Mouse (Mus musculus) MEL (cell line): Measurements from ENCODE around the gene Uckl1. TPM values are rescaled to one million over a fixed set of nuclear protein-coding genes. Genes with fewer than 3 reads are reported as not detected.

Experiments
- DNase-seq: peaks from one replicate; pipeline ENCODE4 v3.0.0; 2011; ENCODE audit warnings: low read depth, low spot score
- H3K27ac ChIP-seq: 2 replicates; pipeline ENCODE4 v1.5.1; 2012; ENCODE audit warnings: low read depth, mild to moderate bottlenecking, control low read depth, low read length, moderate library complexity; ENCODE audit not compliant: control insufficient read depth
- H3K27me3 ChIP-seq, 2 experiments: fragments of 150-350 bp in 1 of 2; sonication (generic) in 1 of 2; 2 replicates each; pipeline ENCODE4 v1.6.1; 2012; ENCODE audit warnings: low read length in 2 of 2, mild to moderate bottlenecking in 2 of 2, improper control_type of control experiment in 1 of 2, moderate library complexity in 1 of 2; ENCODE audit not compliant: insufficient read depth in 2 of 2, control insufficient read depth in 1 of 2
- H3K36me3 ChIP-seq, 2 experiments: 2 replicates each; pipeline ENCODE4 v1.6.1; 2012 to 2014; ENCODE audit warnings: low read length in 2 of 2, improper control_type of control experiment in 1 of 2, inconsistent platforms in 1 of 2, mild to moderate bottlenecking in 1 of 2; ENCODE audit not compliant: insufficient read depth in 2 of 2, control insufficient read depth in 1 of 2
- H3K4me1 ChIP-seq, 2 experiments: fragments of 150-350 bp in 1 of 2; sonication (generic) in 1 of 2; 2 replicates each; pipeline ENCODE4 v1.6.1; 2012; ENCODE audit warnings: low read length in 2 of 2, improper control_type of control experiment in 1 of 2, mild to moderate bottlenecking in 1 of 2; ENCODE audit not compliant: insufficient read depth in 2 of 2, control insufficient read depth in 1 of 2
- H3K4me3 ChIP-seq, 2 experiments: fragments of 150-350 bp in 1 of 2; sonication (generic) in 1 of 2; 2 replicates each; pipeline ENCODE4 v1.5.1; 2012; ENCODE audit warnings: low read depth in 2 of 2, low read length in 2 of 2, mild to moderate bottlenecking in 2 of 2, moderate library complexity in 2 of 2, control low read depth in 1 of 2, improper control_type of control experiment in 1 of 2; ENCODE audit not compliant: control insufficient read depth in 1 of 2, insufficient read depth in 1 of 2
- H3K79me2 ChIP-seq: 2 replicates; pipeline ENCODE4 v1.6.1; 2012; ENCODE audit warnings: mild to moderate bottlenecking, low read length, moderate library complexity; ENCODE audit not compliant: control insufficient read depth, poor library complexity, insufficient read depth
- H3K9ac ChIP-seq: 2 replicates; pipeline ENCODE4 v1.6.1; 2012; ENCODE audit warnings: low read depth, mild to moderate bottlenecking, control low read depth, low read length, moderate library complexity; ENCODE audit not compliant: control insufficient read depth, poor library complexity, severe bottlenecking
- H3K9me3 ChIP-seq: fragments of 150-350 bp; sonication (generic); replicated peaks from 2 replicates; pipeline ENCODE4 v1.6.1; 2012; ENCODE audit warnings: mild to moderate bottlenecking, low read length, improper control_type of control experiment, moderate library complexity; ENCODE audit not compliant: insufficient read depth
- BHLHE40 ChIP-seq: IDR thresholded peaks from 2 replicates; pipeline ENCODE4 v1.6.1; 2012; ENCODE audit warnings: low read depth, mild to moderate bottlenecking, inconsistent platforms, low read length, improper control_type of control experiment, borderline replicate concordance
- CHD1 ChIP-seq: IDR thresholded peaks from 2 replicates; pipeline ENCODE4 v1.6.1; 2012; ENCODE audit warnings: low read depth, mild to moderate bottlenecking, inconsistent platforms, low read length, improper control_type of control experiment
- CTCF ChIP-seq, 3 experiments: IDR thresholded peaks in 2 of 3; conservative IDR thresholded peaks in 1 of 3; 2 replicates each; pipeline ENCODE4 v1.5.1; 2011 to 2012; ENCODE audit warnings: low read length in 3 of 3, low read depth in 2 of 3, mild to moderate bottlenecking in 2 of 3, improper control_type of control experiment in 1 of 3, inconsistent platforms in 1 of 3, mixed read lengths in 1 of 3, moderate library complexity in 1 of 3; ENCODE audit not compliant: control insufficient read depth in 1 of 3, insufficient read depth in 1 of 3, poor library complexity in 1 of 3, severe bottlenecking in 1 of 3
- E2F4 ChIP-seq: IDR thresholded peaks from 2 replicates; pipeline ENCODE4 v1.6.1; 2011; ENCODE audit warnings: low read depth, low read length, improper control_type of control experiment, borderline replicate concordance
- ELF1 ChIP-seq: IDR thresholded peaks from 2 replicates; pipeline ENCODE4 v1.6.1; 2014; ENCODE audit warnings: low read depth, mild to moderate bottlenecking, inconsistent platforms, low read length, improper control_type of control experiment, moderate library complexity
- EP300 ChIP-seq, 2 experiments: IDR thresholded peaks; 2 replicates each; pipeline ENCODE4 v1.6.1; 2011; ENCODE audit warnings: improper control_type of control experiment in 2 of 2, low read length in 2 of 2, low read depth in 1 of 2, mild to moderate bottlenecking in 1 of 2
- GATA1 ChIP-seq: IDR thresholded peaks from 2 replicates; pipeline ENCODE4 v1.6.1; 2011; ENCODE audit warnings: low read depth, low read length, improper control_type of control experiment
- HCFC1 ChIP-seq: IDR thresholded peaks from 2 replicates; pipeline ENCODE4 v1.6.1; 2012; ENCODE audit warnings: low read depth, mild to moderate bottlenecking, inconsistent platforms, low read length, improper control_type of control experiment, moderate library complexity
- KAT2A ChIP-seq: conservative IDR thresholded peaks from 2 replicates; pipeline ENCODE4 v1.6.1; 2012; ENCODE audit warnings: low read depth, low read length, improper control_type of control experiment, inconsistent platforms
- MAFK ChIP-seq: IDR thresholded peaks from 2 replicates; pipeline ENCODE4 v1.6.1; 2011; ENCODE audit warnings: low read depth, mild to moderate bottlenecking, low read length, improper control_type of control experiment, borderline replicate concordance
- MAZ ChIP-seq: IDR thresholded peaks from 2 replicates; pipeline ENCODE4 v1.6.1; 2012; ENCODE audit warnings: low read depth, mild to moderate bottlenecking, inconsistent platforms, low read length, improper control_type of control experiment
- MYB ChIP-seq: IDR thresholded peaks from 2 replicates; pipeline ENCODE4 v1.6.1; 2011; ENCODE audit warnings: mild to moderate bottlenecking, low read depth, low read length, improper control_type of control experiment
- NRF1 ChIP-seq: IDR thresholded peaks from 2 replicates; pipeline ENCODE4 v1.6.1; 2014; ENCODE audit warnings: low read depth, mild to moderate bottlenecking, inconsistent platforms, low read length, improper control_type of control experiment, moderate library complexity; ENCODE audit not compliant: poor library complexity, insufficient read depth, severe bottlenecking
- POLR2A ChIP-seq, 2 experiments: IDR thresholded peaks; 2 replicates each; pipeline ENCODE4 v1.6.1; 2011 to 2012; ENCODE audit warnings: low read length in 2 of 2, mild to moderate bottlenecking in 2 of 2, control low read depth in 1 of 2, improper control_type of control experiment in 1 of 2, low read depth in 1 of 2, moderate library complexity in 1 of 2; ENCODE audit not compliant: control insufficient read depth in 1 of 2, insufficient read depth in 1 of 2, poor library complexity in 1 of 2
- POLR2AphosphoS5 ChIP-seq: IDR thresholded peaks from 2 replicates; pipeline ENCODE4 v1.6.1; 2012; ENCODE audit warnings: low read depth, borderline replicate concordance, mild to moderate bottlenecking, inconsistent platforms, low read length, moderate library complexity, mixed read lengths
- RAD21 ChIP-seq: IDR thresholded peaks from 2 replicates; pipeline ENCODE4 v1.6.1; 2011; ENCODE audit warnings: mild to moderate bottlenecking, low read depth, low read length, improper control_type of control experiment
- RCOR1 ChIP-seq: IDR thresholded peaks from 2 replicates; pipeline ENCODE4 v1.6.1; 2012; ENCODE audit warnings: low read depth, mild to moderate bottlenecking, inconsistent platforms, low read length, improper control_type of control experiment
- UBTF ChIP-seq: IDR thresholded peaks from 2 replicates; pipeline ENCODE4 v1.6.1; 2012; ENCODE audit warnings: low read depth, mild to moderate bottlenecking, inconsistent platforms, low read length, improper control_type of control experiment, moderate library complexity, borderline replicate concordance; ENCODE audit not compliant: insufficient read depth
- USF1 ChIP-seq: IDR thresholded peaks from 2 replicates; pipeline ENCODE4 v1.6.1; 2014; ENCODE audit warnings: low read depth, mild to moderate bottlenecking, inconsistent platforms, low read length, improper control_type of control experiment, moderate library complexity
- ZKSCAN1 ChIP-seq: IDR thresholded peaks from 2 replicates; pipeline ENCODE4 v1.6.1; 2012; ENCODE audit warnings: low read depth, mild to moderate bottlenecking, inconsistent platforms, low read length, improper control_type of control experiment, moderate library complexity
- ZMIZ1 ChIP-seq: IDR thresholded peaks from 2 replicates; pipeline ENCODE4 v1.6.1; 2012; ENCODE audit warnings: low read depth, mild to moderate bottlenecking, inconsistent platforms, low read length, improper control_type of control experiment, moderate library complexity
- polyA plus RNA-seq, 2 experiments: library from polyadenylated mRNA; stranded (reverse) in 1 of 2; unstranded in 1 of 2; fragments of >175 nt in 1 of 2; fragments of >200 nt in 1 of 2; gene quantifications; 2 replicates each; pipeline versions ENCODE4 v1.2.1 to v1.2.4; 2012; ENCODE audit warnings: low replicate concordance in 2 of 2, low read depth in 1 of 2; ENCODE audit not compliant: insufficient read length in 2 of 2, insufficient read depth in 1 of 2, missing spikeins in 1 of 2
- total RNA-seq: library from RNA; depleted of rRNA; stranded (reverse); fragments of 300-350 nt; gene quantifications from 2 replicates; pipeline ENCODE4 v1.2.3, GENCODE M21; 2012

Gene Uckl1
- total and polyA plus RNA-seq, 3 experiments: 15.2 to 24.6 TPM; not detected in 1

DNA sequence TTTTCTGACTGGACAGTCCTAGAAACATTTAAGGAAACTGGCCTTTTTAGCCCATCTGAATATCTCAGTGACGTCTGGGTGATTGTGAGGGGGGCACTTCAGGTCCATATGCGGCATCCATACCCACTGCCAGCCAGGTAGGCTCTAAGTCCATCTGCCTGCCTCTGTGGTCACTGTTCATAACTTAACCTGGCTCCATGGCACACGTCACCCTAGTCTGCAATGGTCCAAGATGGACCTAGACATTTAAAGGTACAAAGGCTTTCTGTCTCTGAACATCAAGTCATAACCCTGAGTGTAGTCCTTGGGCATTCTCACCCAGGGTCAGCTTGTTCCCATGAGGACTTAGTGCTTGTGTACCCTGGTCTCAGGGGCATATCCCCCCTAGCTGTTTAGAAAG is 17.4 kb downstream of the Uckl1 start (continued):
- TF ChIP-seq USF1: no peak
- no peak for TF ChIP-seq MYB
- no peak for TF ChIP-seq KAT2A
- TF ChIP-seq CTCF (IDR thresholded peaks at IDR 0.05 in 2 of 3, conservative IDR thresholded peaks at IDR 0.05 in 1 of 3; ENCODE audit: control insufficient read depth in 1 of 3, insufficient read depth in 1 of 3, low read depth in 2 of 3, low read length in 3 of 3, poor library complexity in 1 of 3, severe bottlenecking in 1 of 3): no peak
- TF ChIP-seq GATA1: no peak
- TF ChIP-seq ZMIZ1: no peak
- no peak for TF ChIP-seq MAZ

GRCm38 (mm10) chr2:181553772-181554171 is 30.9 kb downstream of the Uckl1 start:
- H3K4me1 ChIP-seq: no peaks in the 10 kb centered on the region
- H3K27ac ChIP-seq: no peak overlapping the region
- peaks cover 0 to 16% of the 10 kb centered on the region in 2 experiments; a peak in 2 of 4 replicates for H3K36me3 ChIP-seq
- H3K4me3 ChIP-seq: no peak overlapping the region
- H3K9ac ChIP-seq: no peak overlapping the region
- no peak for DNase-seq
- no peak for TF ChIP-seq RAD21
- no peak for TF ChIP-seq ZKSCAN1
- no peak for TF ChIP-seq NRF1
- no peak for TF ChIP-seq E2F4
- TF ChIP-seq RCOR1: no peak
- TF ChIP-seq GATA1: no peak
- no peak for TF ChIP-seq HCFC1
- TF ChIP-seq EP300 (IDR thresholded peaks at IDR 0.05; ENCODE audit: low read depth in 1 of 2, low read length in 2 of 2): no peak
- TF ChIP-seq CHD1: no peak
- no peak for TF ChIP-seq UBTF
- TF ChIP-seq ELF1: no peak
- TF ChIP-seq POLR2A (IDR thresholded peaks at IDR 0.05; ENCODE audit: control insufficient read depth in 1 of 2, insufficient read depth in 1 of 2, low read depth in 1 of 2, low read length in 2 of 2, poor library complexity in 1 of 2): no peak
- no peak for TF ChIP-seq BHLHE40
- TF ChIP-seq POLR2AphosphoS5: no peak
- no peak for TF ChIP-seq MAFK
- TF ChIP-seq USF1: no peak
- no peaks in the 10 kb centered on the region for H3K9me3 ChIP-seq
- no peaks in the 10 kb centered on the region for H3K79me2 ChIP-seq
- H3K27me3 ChIP-seq: no peaks in the 10 kb centered on the region
